Mouse (Mus musculus): ENCODE measurements around the gene Senp3. TPM values are rescaled to one million over a fixed set of nuclear protein-coding genes. Genes with fewer than 3 reads are reported as not detected.

Gene Senp3
- polyA plus RNA-seq, 1 experiment from 2014 or later, result 37.3 TPM

DNA sequence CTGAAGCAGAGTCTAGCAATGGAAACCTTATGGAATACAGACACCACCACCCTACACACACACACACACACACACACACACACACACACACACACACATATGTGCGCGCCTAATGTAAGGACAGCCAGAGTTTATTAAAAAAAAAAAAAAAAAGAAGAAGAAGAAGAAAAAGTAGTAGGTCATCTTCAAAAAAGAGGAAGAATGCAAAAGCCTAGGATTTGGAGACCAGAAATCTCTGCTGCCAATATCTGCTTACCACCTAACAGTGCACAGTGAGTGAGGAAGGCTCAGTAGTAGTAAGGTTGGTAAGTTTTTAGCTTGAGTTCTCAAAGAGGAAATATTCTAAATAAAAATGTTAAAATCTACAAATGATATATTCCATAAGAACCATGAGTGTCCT is 2.7 kb downstream of the Senp3 start:
- H3K27ac ChIP-seq, result no peak overlapping the region
- no peaks in the 10 kb centered on the region for H3K27me3 ChIP-seq
- 84% methylated on average over 2 of the region's 2 CpGs for WGBS (ENCODE audit: insufficient replicate concordance)
- H3K9me3 ChIP-seq (replicated peaks), result no peaks in the 10 kb centered on the region
- DNase-seq (no peak), ATAC-seq (ENCODE audit: low read depth) (no peak)
- H3K9ac ChIP-seq, result no peak overlapping the region
- H3K4me2 ChIP-seq, result 0 out of 2 replicates have a peak overlapping the region, but pooled peaks have one; percentile 1
- H3K4me1 ChIP-seq (replicated peaks), result peaks cover 55% of the 10 kb centered on the region
- H3K36me3 ChIP-seq, result peaks cover 60% of the 10 kb centered on the region
- no peak overlapping the region for H3K4me3 ChIP-seq (replicated peaks)

DNA sequence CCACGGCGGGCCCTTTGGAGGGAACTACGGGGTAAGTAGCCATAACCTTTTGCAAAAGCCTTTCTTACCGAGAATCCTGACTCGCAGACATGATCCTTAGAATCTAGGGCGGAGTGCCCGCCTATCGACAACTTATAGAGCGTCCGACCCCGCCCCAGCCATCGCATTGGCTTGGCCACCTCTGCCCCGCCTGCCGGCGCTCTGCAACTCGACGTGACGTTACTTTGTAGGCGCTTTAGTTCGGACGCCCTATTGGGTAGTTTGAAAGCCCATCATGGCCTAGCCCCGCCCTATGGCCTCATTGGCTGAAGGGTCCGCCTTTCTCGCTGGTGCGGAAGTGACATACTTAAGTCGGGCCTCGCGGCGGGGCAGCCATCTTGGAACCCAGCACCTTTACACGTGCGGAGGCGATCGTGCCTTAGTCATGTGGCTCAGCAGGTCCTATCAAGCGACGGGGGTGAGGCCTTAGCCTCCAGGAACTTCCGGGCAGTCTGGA is 9.6 kb downstream of the Senp3 start, which contains the start of gene Eif4a1:
Eif4a1 (minus strand) TSS at position 213 of the 496 bp plus-strand sequence.
- Histone ChIP-seq H3K27me3 (no peaks in the 10 kb centered on the region), H3K4me2 (peak within 1 kb of the TSS; percentile 95), H3K4me1 (replicated peaks) (peaks cover 63% of the 10 kb centered on the region), H3K9ac (peak within 1 kb of the TSS; percentile 98), H3K27ac (peak within 1 kb of the TSS; percentile 98), H3K9me3 (replicated peaks) (no peaks in the 10 kb centered on the region), H3K36me3 (peaks cover 83% of the 10 kb centered on the region), H3K4me3 (replicated peaks) (peak within 1 kb of the TSS; percentile 91)
- DNase-seq, result peak; percentile 100
- WGBS (ENCODE audit: insufficient replicate concordance), result under 1% methylated on average over 36 of the region's 36 CpGs
- ATAC-seq (ENCODE audit: low read depth), result peak; percentile 95

DNA sequence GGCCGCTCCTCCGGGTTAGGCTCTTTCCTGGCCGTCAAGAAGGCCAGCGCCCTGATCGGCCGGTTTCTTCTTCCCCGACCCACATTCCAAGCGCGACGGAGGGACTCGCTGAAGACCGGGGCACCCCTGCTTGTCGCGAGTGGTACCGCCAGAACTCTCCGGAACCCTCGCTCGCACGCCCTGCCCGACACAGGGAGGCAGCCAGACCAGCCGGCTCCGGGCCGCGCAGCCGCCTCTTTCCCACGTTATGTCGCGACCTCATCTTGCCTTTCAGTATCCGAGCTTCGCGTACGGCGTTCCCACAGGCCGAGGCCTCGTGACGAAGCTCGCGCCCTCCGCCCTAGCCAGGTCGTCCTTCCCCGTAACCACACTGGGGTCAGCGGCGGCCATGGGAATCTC is 10.2 kb downstream of the Senp3 start:
- WGBS (ENCODE audit: insufficient replicate concordance), result under 1% methylated on average over 43 of the region's 43 CpGs
- peak overlapping the region; percentile 98 for H3K9ac ChIP-seq
- DNase-seq (no peak), ATAC-seq (ENCODE audit: low read depth) (no peak; the same call in 1 of the 2 replicates)
- H3K27ac ChIP-seq, result peak overlapping the region; percentile 98
- H3K36me3 ChIP-seq, result peaks cover 82% of the 10 kb centered on the region
- H3K4me2 ChIP-seq, result peak overlapping the region; percentile 95
- peak overlapping the region; percentile 91 for H3K4me3 ChIP-seq (replicated peaks)
- no peaks in the 10 kb centered on the region for H3K9me3 ChIP-seq (replicated peaks)
- no peaks in the 10 kb centered on the region for H3K27me3 ChIP-seq
- H3K4me1 ChIP-seq (replicated peaks), result peaks cover 63% of the 10 kb centered on the region

DNA sequence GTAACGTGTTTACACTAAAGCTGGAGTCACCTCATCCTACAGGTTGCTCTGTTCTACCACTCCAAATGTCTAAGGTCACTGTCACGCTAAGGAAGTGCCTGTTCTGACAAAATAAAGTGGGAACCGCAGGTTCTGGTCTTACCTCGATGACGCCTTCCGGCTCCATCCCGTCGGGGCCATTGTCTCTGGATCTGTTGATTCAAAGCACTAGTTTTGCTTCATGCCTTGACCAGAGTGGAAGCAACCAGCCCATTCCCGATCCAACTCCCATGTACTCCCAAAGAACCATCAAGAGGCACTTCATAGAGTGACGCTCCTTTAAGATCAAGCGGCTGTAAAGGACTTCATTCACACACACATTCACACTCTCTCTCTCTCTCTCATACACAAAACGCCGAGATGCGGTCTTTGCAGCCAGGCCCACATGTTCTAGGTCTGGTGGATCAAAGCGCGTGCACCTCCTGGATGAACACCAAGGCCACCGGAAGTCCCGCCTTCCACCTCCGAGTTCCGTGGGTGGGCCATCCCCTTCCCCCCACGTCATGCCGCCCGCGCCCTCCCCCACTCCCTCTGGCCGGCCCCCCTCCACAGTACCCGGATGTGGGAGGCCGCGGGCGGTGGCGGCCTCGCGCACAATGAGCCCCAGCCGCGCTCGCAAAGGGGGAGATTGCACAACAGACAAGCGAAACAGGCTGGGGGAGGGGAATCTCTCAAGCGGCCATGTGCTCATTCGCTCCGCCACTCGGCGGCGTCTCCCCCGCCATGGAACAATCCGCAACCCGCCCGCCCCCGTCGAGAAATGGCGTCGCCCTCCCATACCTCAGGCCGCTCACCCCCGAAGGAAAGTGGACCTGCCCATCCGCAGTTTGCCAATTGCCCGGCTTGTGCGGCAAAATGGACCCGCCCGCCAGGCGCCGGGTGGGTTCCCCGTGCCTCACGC is 10.8 kb downstream of the Senp3 start:
- DNase-seq (peak; percentile 86), ATAC-seq (ENCODE audit: low read depth) (peak; percentile 63)
- peaks cover 69% of the 10 kb centered on the region for H3K4me1 ChIP-seq (replicated peaks)

DNA sequence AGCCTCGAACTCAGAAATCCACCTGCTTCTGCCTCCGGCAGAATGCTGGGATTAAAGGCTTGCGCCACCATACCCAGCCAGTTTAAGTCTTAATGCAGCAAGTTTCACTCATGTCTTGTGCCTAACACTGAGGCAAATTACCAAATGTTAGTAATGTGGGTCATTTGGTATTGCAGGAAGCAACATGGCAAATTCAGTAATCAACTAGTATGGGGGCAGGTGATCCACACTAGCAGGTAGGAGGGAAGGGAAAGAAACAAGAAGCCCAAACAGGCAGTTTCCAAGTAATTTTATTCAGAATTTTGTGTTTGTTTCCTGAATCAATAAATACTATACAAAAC is 15.2 kb downstream of the Senp3 start:
- Histone ChIP-seq H3K4me2 (no peak overlapping the region), H3K36me3 (peaks cover 76% of the 10 kb centered on the region), H3K27me3 (no peaks in the 10 kb centered on the region), H3K4me3 (replicated peaks) (no peak overlapping the region), H3K9me3 (replicated peaks) (no peaks in the 10 kb centered on the region), H3K4me1 (replicated peaks) (peaks cover 71% of the 10 kb centered on the region), H3K27ac (peak overlapping the region; percentile 96; the same call in 1 of the 2 replicates), H3K9ac (no peak overlapping the region)
- no peak for ATAC-seq (ENCODE audit: low read depth)
- WGBS (ENCODE audit: insufficient replicate concordance), result 76% methylated on average over 3 of the region's 3 CpGs
- DNase-seq, result no peak

More for the DNA sequence above, 10.8 kb downstream of the Senp3 start:
- Histone ChIP-seq H3K4me3 (replicated peaks) (peak overlapping the region; percentile 91), H3K27ac (peak overlapping the region; percentile 98), H3K36me3 (peaks cover 82% of the 10 kb centered on the region), H3K9ac (peak overlapping the region; percentile 98), H3K27me3 (no peaks in the 10 kb centered on the region), H3K9me3 (replicated peaks) (no peaks in the 10 kb centered on the region), H3K4me2 (peak overlapping the region; percentile 95)
- under 1% methylated on average over 59 of the region's 61 CpGs for WGBS (ENCODE audit: insufficient replicate concordance)

DNA sequence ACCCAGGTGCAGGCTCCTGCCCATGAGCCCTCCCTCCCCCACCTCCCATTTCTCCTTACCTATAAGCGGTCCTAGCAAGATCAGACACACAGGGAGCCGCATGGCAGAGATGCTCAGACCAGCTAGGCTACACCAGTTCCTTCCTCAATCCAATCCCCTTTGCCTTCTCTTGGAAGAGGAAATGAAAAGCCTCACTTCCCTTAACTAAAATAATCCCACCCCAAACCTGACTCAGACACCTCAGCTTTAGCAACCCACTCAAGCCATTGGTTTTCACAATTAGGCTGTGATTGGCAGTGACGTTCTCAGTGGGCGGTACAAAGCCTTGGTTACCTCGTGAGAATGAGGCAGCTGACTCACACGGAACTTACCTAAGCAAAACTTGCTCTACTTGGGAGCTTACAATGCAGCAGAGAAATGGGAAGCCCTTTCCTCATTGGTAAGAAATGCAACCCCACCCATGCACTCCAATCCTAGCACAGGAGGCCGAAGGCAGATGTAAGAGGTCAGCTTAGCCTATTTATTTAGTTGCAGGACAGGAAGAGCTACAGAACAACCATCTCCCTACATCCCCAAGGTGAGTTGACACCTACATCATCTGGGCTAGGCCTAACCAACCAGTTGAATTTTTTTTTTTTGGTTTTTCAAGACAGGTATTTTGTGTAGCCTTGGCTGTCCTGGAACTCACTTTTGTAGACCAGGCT is 15.8 kb downstream of the Senp3 start, which contains the start of gene Cd68:
Cd68 (minus strand) TSS at position 193 of the 704 bp plus-strand sequence.
- DNase-seq, result peak; percentile 50
- H3K4me2 ChIP-seq, result 0 out of 2 replicates have a peak within 1 kb of the TSS, but pooled peaks have one; percentile 13
- peaks cover 76% of the 10 kb centered on the region for H3K4me1 ChIP-seq (replicated peaks)
- ATAC-seq (ENCODE audit: low read depth), result no peak
- H3K27me3 ChIP-seq, result no peaks in the 10 kb centered on the region
- 0 out of 2 replicates have a peak within 1 kb of the TSS, but pooled peaks have one; percentile 0 for H3K4me3 ChIP-seq (replicated peaks)
- peaks cover 76% of the 10 kb centered on the region for H3K36me3 ChIP-seq
- 25% methylated on average over 7 of the region's 7 CpGs for WGBS (ENCODE audit: insufficient replicate concordance)
- peak within 1 kb of the TSS; percentile 96 for H3K27ac ChIP-seq
- H3K9ac ChIP-seq, result no peak within 1 kb of the TSS
- no peaks in the 10 kb centered on the region for H3K9me3 ChIP-seq (replicated peaks)

DNA sequence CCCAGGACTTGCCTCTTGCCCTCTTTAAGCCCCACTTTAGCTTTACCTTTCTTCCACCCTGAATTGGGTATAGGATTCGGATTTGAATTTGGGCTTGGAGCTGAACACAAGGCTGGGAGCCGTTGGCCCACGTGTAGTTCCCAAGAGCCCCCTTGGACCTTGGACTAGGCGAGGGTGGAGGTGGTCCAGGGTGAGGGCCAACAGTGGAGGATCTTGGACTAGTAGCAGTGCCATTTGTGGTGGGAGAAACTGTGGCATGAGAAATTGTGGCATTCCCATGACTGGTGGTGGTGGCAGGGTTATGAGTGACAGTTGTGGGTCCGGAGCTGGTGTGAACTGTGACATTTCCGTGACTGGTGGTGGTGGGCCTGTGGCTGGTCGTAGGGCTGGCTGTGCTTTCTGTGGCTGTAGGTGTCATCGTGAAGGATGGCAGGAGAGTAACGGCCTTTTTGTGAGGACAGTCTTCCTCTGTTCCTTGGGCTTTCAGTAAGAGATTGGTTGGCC is 16.4 kb downstream of the Senp3 start:
- Histone ChIP-seq H3K9ac (no peak overlapping the region), H3K9me3 (replicated peaks) (no peaks in the 10 kb centered on the region), H3K27ac (peak overlapping the region; percentile 96), H3K4me1 (replicated peaks) (peaks cover 77% of the 10 kb centered on the region), H3K4me2 (0 out of 2 replicates have a peak overlapping the region, but pooled peaks have one; percentile 13), H3K36me3 (peaks cover 71% of the 10 kb centered on the region), H3K4me3 (replicated peaks) (0 out of 2 replicates have a peak overlapping the region, but pooled peaks have one; percentile 0), H3K27me3 (no peaks in the 10 kb centered on the region)
- WGBS (ENCODE audit: insufficient replicate concordance), result 64% methylated on average over 9 of the region's 9 CpGs
- ATAC-seq (ENCODE audit: low read depth) (no peak), DNase-seq (no peak)

DNA sequence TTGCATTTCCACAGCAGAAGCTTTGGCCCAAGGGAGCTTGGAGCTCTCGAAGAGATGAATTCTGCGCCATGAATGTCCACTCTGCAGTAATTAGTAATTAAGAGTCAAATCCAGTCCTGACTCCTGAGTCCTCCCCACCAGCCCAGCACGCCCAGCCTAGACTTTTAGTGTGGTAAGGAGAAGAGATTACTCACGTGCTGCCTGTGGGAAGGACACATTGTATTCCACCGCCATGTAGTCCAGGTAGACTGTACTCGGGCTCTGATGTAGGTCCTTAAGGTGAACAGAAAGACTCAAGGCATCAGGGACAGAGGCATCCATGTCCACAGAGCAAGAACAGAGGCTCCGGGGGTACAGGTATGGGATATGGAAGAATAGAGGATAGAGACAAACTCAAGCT is 17.0 kb downstream of the Senp3 start:
- peaks cover 77% of the 10 kb centered on the region for H3K4me1 ChIP-seq (replicated peaks)
- DNase-seq (no peak), ATAC-seq (ENCODE audit: low read depth) (no peak)
- 87% methylated on average over 7 of the region's 7 CpGs for WGBS (ENCODE audit: insufficient replicate concordance)
- no peaks in the 10 kb centered on the region for H3K9me3 ChIP-seq (replicated peaks)
- no peak overlapping the region for H3K9ac ChIP-seq
- H3K4me3 ChIP-seq (replicated peaks), result no peak overlapping the region
- peaks cover 66% of the 10 kb centered on the region for H3K36me3 ChIP-seq
- peak overlapping the region; percentile 96; the same call in 1 of the 2 replicates for H3K27ac ChIP-seq
- no peaks in the 10 kb centered on the region for H3K27me3 ChIP-seq
- 0 out of 2 replicates have a peak overlapping the region, but pooled peaks have one; percentile 13 for H3K4me2 ChIP-seq

DNA sequence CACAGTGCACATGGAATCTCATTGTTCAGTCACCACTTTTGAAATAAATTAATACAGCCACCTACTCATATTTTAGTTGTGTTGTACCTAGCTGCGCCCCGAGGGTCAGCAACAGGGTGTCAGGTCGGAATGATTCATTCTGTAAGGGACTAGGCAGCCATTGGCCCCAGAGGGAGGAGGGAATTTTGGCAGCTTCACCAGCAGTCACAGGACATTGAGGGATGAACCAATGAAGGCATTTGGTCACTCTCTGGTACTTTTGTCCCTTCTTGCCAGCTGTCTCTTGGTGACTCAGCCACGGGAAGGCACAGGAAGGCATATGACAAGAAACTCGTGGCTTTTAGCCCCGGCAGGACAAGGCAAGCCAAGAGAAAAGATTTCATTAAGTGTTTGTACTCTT is 18.1 kb downstream of the Senp3 start:
- peaks cover 66% of the 10 kb centered on the region for H3K4me1 ChIP-seq (replicated peaks)
- H3K9ac ChIP-seq, result peak overlapping the region; percentile 79
- DNase-seq, result no peak
- peak overlapping the region; percentile 68; the same call in 1 of the 2 replicates for H3K4me3 ChIP-seq (replicated peaks)
- no peaks in the 10 kb centered on the region for H3K27me3 ChIP-seq
- ATAC-seq (ENCODE audit: low read depth), result no peak
- H3K27ac ChIP-seq, result peak overlapping the region; percentile 96
- H3K4me2 ChIP-seq, result peak overlapping the region; percentile 84
- 69% methylated on average over 6 of the region's 6 CpGs for WGBS (ENCODE audit: insufficient replicate concordance)
- peaks cover 64% of the 10 kb centered on the region for H3K36me3 ChIP-seq
- no peaks in the 10 kb centered on the region for H3K9me3 ChIP-seq (replicated peaks)

DNA sequence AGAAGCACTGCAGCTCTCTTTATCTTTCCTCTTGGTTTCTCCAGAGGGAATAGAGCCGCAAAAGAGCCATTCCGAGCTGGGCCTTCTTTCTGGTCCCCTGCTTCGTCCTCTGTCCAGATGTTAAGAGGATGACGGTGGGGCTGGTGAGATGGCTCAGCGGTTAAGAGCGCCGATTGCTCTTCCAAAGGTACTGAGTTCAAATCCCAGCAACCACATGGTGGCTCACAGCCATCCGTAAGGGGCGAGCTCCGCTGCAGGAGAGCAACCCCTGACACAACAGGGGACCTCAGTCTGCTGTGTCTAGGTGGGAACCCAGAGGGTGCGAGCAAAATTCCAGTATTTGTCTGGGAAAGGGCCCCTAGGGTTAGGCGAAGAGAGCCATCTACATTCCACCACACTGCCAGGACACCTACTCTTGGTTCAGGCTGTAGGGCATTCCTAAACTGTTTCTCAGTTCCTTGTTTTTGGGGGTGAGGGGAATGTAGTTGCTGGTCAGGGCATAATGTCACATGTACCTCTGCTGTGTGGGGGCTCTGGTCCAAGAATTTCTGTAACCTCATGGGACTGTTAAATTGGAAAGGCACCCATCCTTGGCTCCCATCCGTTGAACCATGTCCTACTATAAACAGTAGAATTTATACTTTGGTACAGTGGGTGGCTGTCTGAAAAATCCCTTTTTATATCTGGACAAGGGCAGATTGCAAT is 18.8 kb downstream of the Senp3 start:
- Histone ChIP-seq H3K4me1 (replicated peaks) (peaks cover 63% of the 10 kb centered on the region), H3K27ac (peak overlapping the region; percentile 96), H3K36me3 (peaks cover 64% of the 10 kb centered on the region), H3K9ac (peak overlapping the region; percentile 79), H3K9me3 (replicated peaks) (no peaks in the 10 kb centered on the region), H3K27me3 (no peaks in the 10 kb centered on the region), H3K4me2 (peak overlapping the region; percentile 84), H3K4me3 (replicated peaks) (peak overlapping the region; percentile 68)
- no peak for DNase-seq
- ATAC-seq (ENCODE audit: low read depth), result no peak
- WGBS (ENCODE audit: insufficient replicate concordance), result 57% methylated on average over 13 of the region's 13 CpGs

Data from liver, embryonic 13.5 days (tissue).